Mouse (Mus musculus) heart, adult 2 months (tissue): ENCODE results near the gene Rab22a. TPM values are rescaled to one million over a fixed set of nuclear protein-coding genes. Genes with fewer than 3 reads are reported as not detected.

Experiments used
- DNase-seq, 2 experiments: peaks; one replicate each; pipeline ENCODE4 v3.0.0; 2021
- H3K27ac ChIP-seq: fragments of 200-600 bp; 2 replicates; pipeline ENCODE4 v1.8.1; 2022
- H3K27me3 ChIP-seq: fragments of 200-500 bp; 2 replicates; pipeline ENCODE4 v1.6.1; 2012; ENCODE audit warnings: mild to moderate bottlenecking, low read length, inconsistent platforms, mixed read lengths; ENCODE audit not compliant: control insufficient read depth, insufficient read depth
- H3K36me3 ChIP-seq: fragments of 200-500 bp; 2 replicates; pipeline ENCODE4 v1.6.1; 2012; ENCODE audit warnings: low read length, inconsistent platforms; ENCODE audit not compliant: control insufficient read depth, insufficient read depth
- H3K4me1 ChIP-seq: fragments of 200-500 bp; 2 replicates; pipeline ENCODE4 v1.6.1; 2011; ENCODE audit warnings: low read length; ENCODE audit not compliant: control insufficient read depth, insufficient read depth
- H3K4me3 ChIP-seq: fragments of 200-600 bp; 2 replicates; pipeline ENCODE4 v1.8.1; 2022
- H3K79me2 ChIP-seq: fragments of 200-500 bp; replicated peaks from 2 replicates; pipeline ENCODE4 v1.6.1; 2012; ENCODE audit warnings: mild to moderate bottlenecking, inconsistent platforms, low read length, moderate library complexity, mixed read lengths; ENCODE audit not compliant: control insufficient read depth, insufficient read depth
- H3K9ac ChIP-seq: fragments of 200-500 bp; 2 replicates; pipeline ENCODE4 v1.6.1; 2012; ENCODE audit warnings: low read depth, mild to moderate bottlenecking, control low read depth, inconsistent platforms, low read length, mixed read lengths
- CTCF ChIP-seq: fragments of 200-600 bp; IDR thresholded peaks from 2 replicates; pipeline ENCODE4 v1.8.1; 2022; ENCODE audit warnings: antibody characterized with exemption, mild to moderate bottlenecking, moderate library complexity
- EP300 ChIP-seq: fragments of 200-500 bp; IDR thresholded peaks from 2 replicates; pipeline ENCODE4 v1.6.1; 2011; ENCODE audit warnings: low read depth, low read length, control low read depth; ENCODE audit not compliant: insufficient read depth
- POLR2A ChIP-seq: fragments of 200-500 bp; IDR thresholded peaks from 2 replicates; pipeline ENCODE4 v1.6.1; 2011; ENCODE audit warnings: mild to moderate bottlenecking, low read depth, low read length, control low read depth; ENCODE audit not compliant: insufficient read depth
- WGBS: fragments of 180-500 bp; shearing (Covaris S2); methylation state at CpG from one replicate; pipeline ENCODE4 v1.1.7; 2018; 5-methylcytosine and 5-hydroxymethylcytosine counted together
- intact Hi-C: fragments of 180-260 bp; cut with DNase I; formaldehyde crosslinking; loops from one replicate; pipeline ENCODE4 v1.15.1; 2025
- polyA plus RNA-seq: library from polyadenylated mRNA; depleted of rRNA; stranded (reverse); fragments of >200 nt; gene quantifications from 2 replicates; pipeline ENCODE4 v1.2.3, GENCODE M21; 2012
- total RNA-seq, 2 experiments: library from RNA; stranded (reverse); gene quantifications; 2 replicates each; pipeline ENCODE4 v1.2.3; 2021

The Rab22a gene
- total and polyA plus RNA-seq, 3 experiments, result 11.1 to 40.9 (median 33.4) TPM

GRCm38 (mm10) chr2:173691748-173692147 lies 32.2 kb downstream of the Rab22a start:
- H3K27ac ChIP-seq, result no peak overlapping the region
- H3K9ac ChIP-seq, result no peak overlapping the region
- intact Hi-C loops, result no loop called here
- no peaks in the 10 kb centered on the region for H3K4me1 ChIP-seq
- H3K27me3 ChIP-seq, result no peaks in the 10 kb centered on the region
- TF ChIP-seq POLR2A (no peak), EP300 (no peak), CTCF (no peak)
- WGBS, result 90% methylated on average over 6 of the region's 6 CpGs
- DNase-seq, result no peak
- H3K4me3 ChIP-seq, result no peak overlapping the region
- peaks cover 1% of the 10 kb centered on the region; the same call in 1 of the 2 replicates for H3K79me2 ChIP-seq
- no peaks in the 10 kb centered on the region; the same call in 1 of the 2 replicates for H3K36me3 ChIP-seq

GRCm38 (mm10) chr2:173692693-173693092 lies 33.1 kb downstream of the Rab22a start:
- no peak for TF ChIP-seq POLR2A
- no peak for TF ChIP-seq CTCF
- 0 out of 2 replicates have a peak, but pooled peaks have one; percentile 40 for TF ChIP-seq EP300
- Histone ChIP-seq H3K4me3 (no peak overlapping the region), H3K9ac (no peak overlapping the region), H3K79me2 (peaks cover 1% of the 10 kb centered on the region; the same call in 1 of the 2 replicates), H3K4me1 (no peaks in the 10 kb centered on the region), H3K27ac (no peak overlapping the region), H3K36me3 (no peaks in the 10 kb centered on the region; the same call in 1 of the 2 replicates), H3K27me3 (no peaks in the 10 kb centered on the region)
- DNase-seq, result no peak
- intact Hi-C loops, result no loop called here
- 35% methylated on average over 2 of the region's 2 CpGs for WGBS

GRCm38 (mm10) chr2:173698850-173699249 lies 39.3 kb downstream of the Rab22a start:
- TF ChIP-seq POLR2A (no peak), EP300 (no peak), CTCF (no peak)
- Histone ChIP-seq H3K79me2 (no peaks in the 10 kb centered on the region), H3K27ac (no peak overlapping the region), H3K9ac (no peak overlapping the region), H3K27me3 (no peaks in the 10 kb centered on the region), H3K4me3 (no peak overlapping the region), H3K36me3 (peaks cover 2% of the 10 kb centered on the region), H3K4me1 (peaks cover 8% of the 10 kb centered on the region)
- intact Hi-C loops, result no loop called here
- no peak for DNase-seq
- WGBS, result 45% methylated on average over 3 of the region's 3 CpGs

- peak overlapping the region; percentile 54; the same call in 1 of the 2 replicates for H3K27ac ChIP-seq
- peak; percentile 23 to 30 for DNase-seq
- no peak for TF ChIP-seq EP300
- no peak for TF ChIP-seq POLR2A
- no peak for TF ChIP-seq CTCF
- peaks cover 2% of the 10 kb centered on the region for H3K36me3 ChIP-seq
- H3K4me1 ChIP-seq, result peaks cover 9% of the 10 kb centered on the region
- H3K27me3 ChIP-seq, result no peaks in the 10 kb centered on the region
- no peak overlapping the region for H3K4me3 ChIP-seq
- no peaks in the 10 kb centered on the region for H3K79me2 ChIP-seq
- intact Hi-C loops, result no loop called here
- H3K9ac ChIP-seq, result no peak overlapping the region
- WGBS, result 35% methylated on average over 16 of the region's 16 CpGs
Measured at GRCm38 (mm10) chr2:173702096-173702866, 42.7 kb downstream of the Rab22a start.

GRCm38 (mm10) chr2:173702867-173703237 lies 43.3 kb downstream of the Rab22a start:
- Histone ChIP-seq H3K36me3 (peaks cover 2% of the 10 kb centered on the region), H3K27ac (peak overlapping the region; percentile 54; the same call in 1 of the 2 replicates), H3K4me3 (no peak overlapping the region), H3K79me2 (no peaks in the 10 kb centered on the region), H3K27me3 (no peaks in the 10 kb centered on the region), H3K9ac (no peak overlapping the region), H3K4me1 (peaks cover 9% of the 10 kb centered on the region)
- no peak for TF ChIP-seq CTCF
- no peak for TF ChIP-seq EP300
- TF ChIP-seq POLR2A, result no peak
- no peak for DNase-seq
- intact Hi-C loops, result no loop called here
- 66% methylated on average over 12 of the region's 12 CpGs for WGBS
